Mouse (Mus musculus): Measurements from ENCODE around the gene Tmem132c.

Tmem132c gene

DNA sequence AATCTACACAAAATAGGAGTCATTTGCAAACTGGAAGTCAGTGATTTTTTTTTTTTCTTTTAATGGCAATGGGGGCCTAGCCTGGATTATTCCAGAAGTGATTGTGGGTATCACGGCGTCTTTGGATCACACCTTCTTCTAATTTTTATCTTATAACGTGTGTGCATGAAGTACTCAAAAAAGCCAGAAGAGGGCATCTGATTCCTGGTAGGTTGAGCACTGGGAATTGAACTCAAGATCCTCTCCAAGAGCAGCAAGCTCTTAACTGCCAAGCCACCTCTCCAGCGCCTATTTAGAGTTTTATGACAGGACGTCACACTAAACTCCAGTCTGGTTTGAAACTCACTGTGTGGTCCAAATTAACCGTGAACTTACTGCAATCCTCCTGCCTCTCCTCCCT lies 346.2 kb downstream of the Tmem132c start:
- in situ Hi-C loops (cut with MboI, MseI) = no loop called here

DNA sequence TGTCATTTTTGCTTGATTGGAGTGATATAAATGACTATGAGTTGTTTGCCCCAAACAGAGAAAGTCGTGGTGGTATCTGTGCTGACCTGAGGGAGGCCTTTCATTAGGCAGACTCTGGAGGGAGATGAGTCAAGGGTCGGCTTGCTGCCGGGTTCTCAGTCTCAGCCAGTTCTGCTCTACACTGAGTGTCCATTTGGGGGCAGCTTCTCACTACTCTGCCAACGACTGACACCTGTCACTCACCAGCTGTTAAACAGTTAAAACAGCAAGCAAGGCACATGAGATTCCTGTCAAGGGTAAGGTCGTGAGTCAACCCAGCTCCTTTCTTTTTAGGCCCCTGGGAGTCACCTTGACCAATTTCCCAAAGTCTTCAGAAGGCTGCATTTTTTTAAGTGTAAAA lies 350.8 kb downstream of the Tmem132c start:
- in situ Hi-C loops (cut with MboI, MseI) = no loop called here

DNA sequence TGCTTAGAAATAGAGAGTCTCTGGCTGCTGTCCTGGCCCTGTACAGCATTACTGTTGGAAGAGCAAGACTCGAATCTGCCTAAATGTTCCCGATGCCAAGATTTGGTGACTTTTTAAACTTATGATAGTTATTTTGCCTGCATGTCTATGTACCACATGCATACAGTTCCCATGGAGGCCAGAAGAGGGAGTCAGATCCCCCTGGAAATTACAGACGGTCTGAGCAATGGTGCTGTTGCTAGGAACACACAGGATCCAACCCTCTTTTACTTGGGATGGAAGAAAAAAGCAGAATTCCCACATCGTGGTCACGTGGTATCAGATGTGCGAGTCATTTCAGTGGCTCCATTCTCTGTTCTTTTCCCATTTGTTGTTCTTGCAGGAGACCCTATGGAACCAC lies 351.2 kb downstream of the Tmem132c start:
- in situ Hi-C loops (cut with MboI, MseI) = no loop called here

DNA sequence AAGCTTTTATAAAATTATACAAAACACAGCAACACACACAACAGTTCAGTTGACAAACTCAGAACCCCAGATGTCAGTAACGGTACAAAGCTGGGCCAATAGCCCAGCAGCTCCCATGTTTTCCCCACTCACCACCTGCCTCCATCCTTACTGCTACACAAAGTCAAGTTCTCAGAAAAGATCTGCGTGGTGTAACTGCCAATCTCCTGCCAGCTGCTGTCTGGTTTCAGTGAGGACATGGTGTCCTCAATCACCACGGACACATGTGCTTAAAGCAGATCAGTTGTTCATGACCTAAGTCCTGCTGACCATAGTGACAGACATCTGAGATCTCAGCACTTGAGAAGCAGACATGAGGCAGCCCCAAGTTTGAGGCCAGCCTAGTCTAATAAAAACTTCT lies 354.1 kb downstream of the Tmem132c start:
- in situ Hi-C loops (cut with MboI, MseI) = no loop called here

DNA sequence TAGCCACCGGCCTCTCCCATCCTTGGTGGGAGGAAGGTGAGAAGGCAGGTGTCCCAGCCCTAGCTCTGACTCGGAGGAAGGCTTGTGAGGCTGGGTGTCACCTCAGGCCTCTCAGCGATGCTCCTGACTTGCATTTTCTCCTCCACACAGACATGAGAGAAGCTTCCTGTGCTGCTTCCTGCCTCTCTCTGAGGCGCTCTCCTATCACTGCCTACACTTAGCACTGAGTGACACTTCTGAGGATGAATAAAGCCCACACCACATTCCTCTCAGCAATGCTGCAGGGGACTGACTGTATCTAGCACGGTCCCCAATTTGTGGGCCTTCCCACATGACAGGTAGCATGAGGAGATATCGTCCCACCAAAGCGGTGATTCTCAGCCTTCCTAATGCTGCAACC lies 355.3 kb downstream of the Tmem132c start:
- in situ Hi-C loops (cut with MboI, MseI) = no loop called here

DNA sequence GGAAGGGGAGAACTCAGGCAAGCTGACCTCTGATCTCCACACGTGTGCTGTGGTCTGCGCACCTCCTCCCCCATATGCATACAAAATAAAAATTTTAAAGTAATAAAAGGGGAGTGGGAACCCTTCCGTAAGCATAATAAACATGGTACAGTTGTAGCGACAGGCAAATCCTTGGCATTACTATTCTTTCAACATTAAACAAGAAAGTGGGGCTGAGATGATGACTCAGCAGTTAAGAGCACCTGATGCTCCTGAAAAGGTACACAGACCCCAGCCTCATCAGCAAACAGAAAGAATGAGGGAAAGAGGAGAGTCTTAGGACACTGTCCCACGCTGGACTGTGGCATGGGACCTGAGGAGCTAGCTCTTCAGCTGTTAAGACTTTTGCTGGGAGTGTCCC lies 361.4 kb downstream of the Tmem132c start:
- in situ Hi-C loops (cut with MboI, MseI) = loop anchor here (25.0 kb wide), 1 partner anchor 1409 kb away; the partner anchor contains the start of genes Ran (in 2 of the 2) and Stx2 (in 2 of the 2)

DNA sequence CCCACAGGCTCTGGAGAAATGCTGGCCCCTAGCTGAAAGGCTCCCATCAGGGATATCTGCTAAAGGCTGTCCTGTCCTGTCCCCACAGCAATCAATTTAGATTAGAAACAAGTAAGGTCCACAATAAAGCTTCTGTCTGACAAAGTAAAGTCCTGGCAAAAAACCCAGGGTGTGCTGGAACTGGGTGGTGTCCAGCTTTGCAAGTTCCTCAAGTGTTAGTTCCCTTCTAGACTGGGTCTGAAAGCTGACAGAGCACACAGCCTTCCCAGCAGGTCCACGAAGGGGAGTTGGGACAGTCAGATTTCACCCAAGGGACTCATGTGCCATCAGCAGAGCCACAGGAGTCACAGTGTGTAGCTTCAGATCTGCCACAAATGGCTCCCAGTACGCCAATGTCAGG lies 365.9 kb downstream of the Tmem132c start:
- in situ Hi-C loops (cut with MboI, MseI) = loop anchor here (25.0 kb wide), 1 partner anchor 1405 kb away; the partner anchor contains the start of genes Ran (in 2 of the 2) and Stx2 (in 2 of the 2)

DNA sequence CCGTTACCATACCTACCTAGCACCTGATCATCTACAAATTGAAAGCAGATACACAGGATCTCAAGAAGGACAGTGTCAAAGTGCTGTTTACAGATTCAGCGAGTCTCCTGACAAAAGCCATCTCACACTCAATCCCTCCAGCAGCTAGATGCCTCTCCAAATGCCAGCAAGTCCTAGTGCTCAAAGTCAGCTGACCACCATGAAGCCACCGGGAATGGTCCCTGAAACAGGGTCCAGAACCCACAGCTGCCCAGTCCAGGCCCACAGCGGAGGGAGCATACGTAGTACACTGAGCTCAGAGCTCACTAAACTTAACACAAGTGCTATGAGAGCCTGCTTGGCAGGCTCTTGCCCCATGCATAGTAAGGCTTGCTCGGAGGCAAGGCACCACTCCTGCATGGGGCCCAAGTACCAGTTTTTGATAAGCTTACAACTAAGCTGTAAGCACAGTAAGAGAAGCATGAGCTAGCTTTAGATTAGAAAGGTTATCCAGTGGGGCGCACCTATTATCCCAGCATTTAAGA lies 367.6 kb downstream of the Tmem132c start:
- in situ Hi-C loops (cut with MboI, MseI) = loop anchor here (25.0 kb wide), 1 partner anchor 1403 kb away; the partner anchor contains the start of genes Ran (in 2 of the 2) and Stx2 (in 2 of the 2)

DNA sequence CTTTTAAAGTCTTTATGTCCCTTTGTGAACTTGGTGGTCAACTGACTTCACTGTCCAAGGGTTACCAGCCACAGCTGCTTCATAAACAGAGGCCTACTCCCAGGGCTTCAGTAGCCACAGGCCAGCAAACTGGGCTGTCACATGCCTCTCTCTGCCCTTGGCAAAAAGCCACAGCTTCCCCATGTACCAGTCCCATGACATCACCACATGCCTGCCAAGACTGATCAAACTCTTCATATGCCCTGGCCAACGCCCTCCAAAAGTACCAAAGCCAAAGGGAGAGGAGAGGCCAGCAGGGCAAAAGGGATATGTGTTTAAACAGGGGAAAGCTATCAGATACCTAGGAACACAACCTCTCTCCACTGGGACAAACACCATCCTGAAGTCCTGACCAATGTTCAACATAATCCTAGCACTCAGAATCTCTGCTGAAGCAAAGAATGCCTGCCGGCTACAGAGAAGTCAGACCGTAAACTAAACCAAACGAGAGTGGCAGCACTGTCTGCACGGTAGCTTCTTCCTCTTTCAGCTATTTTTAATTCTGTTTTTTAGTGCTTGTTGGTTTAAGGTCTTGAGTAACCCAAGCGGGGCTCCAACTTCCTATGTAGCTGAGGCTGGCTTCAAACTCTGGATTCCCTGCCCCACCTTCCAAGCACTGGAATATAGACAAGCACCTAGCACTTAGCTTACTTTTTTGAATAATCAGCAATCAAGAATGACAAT lies 369.3 kb downstream of the Tmem132c start:
- in situ Hi-C loops (cut with MboI, MseI) = loop anchor here (25.0 kb wide), 1 partner anchor 1401 kb away; the partner anchor contains the start of genes Ran (in 2 of the 2) and Stx2 (in 2 of the 2)

DNA sequence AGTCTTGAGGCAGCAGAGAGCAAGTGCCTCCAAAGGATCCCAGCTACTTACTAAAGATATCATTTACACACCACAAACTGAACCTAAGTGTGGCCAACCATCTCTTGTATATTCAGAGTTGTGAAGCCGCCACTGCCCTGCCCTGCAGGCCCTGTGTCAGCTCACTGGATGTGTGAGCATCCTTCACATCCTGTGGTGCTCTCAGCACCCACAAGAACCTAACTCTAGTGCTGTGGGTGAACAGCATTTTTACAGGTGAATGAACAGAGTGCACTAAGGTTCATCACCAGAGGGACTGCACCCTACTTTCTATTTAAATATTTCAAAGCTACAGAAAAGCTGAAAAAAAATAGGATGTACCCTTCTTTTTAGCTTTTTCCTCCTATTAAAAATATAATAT lies 370.3 kb downstream of the Tmem132c start:
- in situ Hi-C loops (cut with MboI, MseI) = loop anchor here (25.0 kb wide), 1 partner anchor 1400 kb away; the partner anchor contains the start of genes Ran (in 2 of the 2) and Stx2 (in 2 of the 2)

DNA sequence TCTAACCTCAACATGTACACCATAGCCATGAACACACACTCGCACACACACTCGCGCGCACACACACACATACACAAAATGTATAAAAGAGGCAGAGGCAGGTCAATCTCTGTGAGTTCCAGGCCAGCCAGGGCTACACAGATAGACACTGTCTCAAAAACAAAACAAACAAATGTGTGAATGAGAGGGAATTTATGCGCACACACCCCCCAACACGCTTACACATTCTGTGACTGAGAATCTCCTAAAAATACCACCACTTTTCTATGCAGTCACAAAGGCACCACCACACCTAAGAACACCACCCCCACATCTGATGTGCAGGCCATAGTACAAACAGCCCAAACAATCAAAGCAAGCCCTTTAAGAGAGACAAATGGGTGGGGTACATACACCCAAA lies 370.8 kb downstream of the Tmem132c start:
- in situ Hi-C loops (cut with MboI, MseI) = loop anchor here (25.0 kb wide), 1 partner anchor 1400 kb away; the partner anchor contains the start of genes Ran (in 2 of the 2) and Stx2 (in 2 of the 2)

Data from T-helper 17 cell (primary cell).